Mouse (Mus musculus) limb, embryonic 15.5 days (tissue): ENCODE measurements around the gene Ntsr1. TPM values are rescaled to one million over a fixed set of nuclear protein-coding genes. Genes with fewer than 3 reads are reported as not detected.

Source experiments
- ATAC-seq: fragments of 200-750 bp; cut with Nextera tagmentation; 2 replicates; pipeline ENCODE4 v1.8.0; 2017; ENCODE audit warnings: low read depth, moderate TSS enrichment; ENCODE audit not compliant: insufficient number of reproducible peaks, low FRiP score, low TSS enrichment
- H3K27ac ChIP-seq: fragments of 300-500 bp; sonication (generic); 2 replicates; pipeline ENCODE4 v1.5.1; 2015; ENCODE audit warnings: moderate library complexity, mild to moderate bottlenecking, inconsistent platforms
- H3K27me3 ChIP-seq: fragments of 300-500 bp; sonication (generic); 2 replicates; pipeline ENCODE4 v1.6.1; 2015; ENCODE audit warnings: inconsistent platforms
- H3K36me3 ChIP-seq: fragments of 300-500 bp; sonication (generic); 2 replicates; pipeline ENCODE4 v1.6.1; 2015; ENCODE audit warnings: inconsistent platforms
- H3K4me1 ChIP-seq: fragments of 300-500 bp; sonication (generic); 2 replicates; pipeline ENCODE4 v1.6.1; 2015; ENCODE audit warnings: inconsistent platforms
- H3K4me2 ChIP-seq: fragments of 300-500 bp; sonication (generic); 2 replicates; pipeline ENCODE4 v1.6.1; 2015; ENCODE audit warnings: mild to moderate bottlenecking, inconsistent platforms
- H3K4me3 ChIP-seq: fragments of 300-500 bp; sonication (generic); 2 replicates; pipeline ENCODE4 v1.5.1; 2015; ENCODE audit warnings: mild to moderate bottlenecking, inconsistent platforms
- H3K9ac ChIP-seq: fragments of 300-500 bp; sonication (generic); 2 replicates; pipeline ENCODE4 v1.6.1; 2015; ENCODE audit warnings: inconsistent platforms
- H3K9me3 ChIP-seq: fragments of 300-500 bp; sonication (generic); 2 replicates; pipeline ENCODE4 v1.6.1; 2016; ENCODE audit warnings: inconsistent platforms
- WGBS: fragments of 180-500 bp; shearing (Covaris S2); methylation state at CpG from one replicate; pipeline ENCODE4 v1.1.7; 2015; 5-methylcytosine and 5-hydroxymethylcytosine counted together
- polyA plus RNA-seq: library from polyadenylated mRNA; unstranded; fragments of >200 nt; fragmentation: Nextera tagmentation; extraction: Ambion mirVana; gene quantifications from 2 replicates; pipeline ENCODE4 v1.2.1, GENCODE M21; 2015

Gene Ntsr1
- polyA plus RNA-seq, 1 experiment from 2014 or later, result 0.32 TPM

DNA sequence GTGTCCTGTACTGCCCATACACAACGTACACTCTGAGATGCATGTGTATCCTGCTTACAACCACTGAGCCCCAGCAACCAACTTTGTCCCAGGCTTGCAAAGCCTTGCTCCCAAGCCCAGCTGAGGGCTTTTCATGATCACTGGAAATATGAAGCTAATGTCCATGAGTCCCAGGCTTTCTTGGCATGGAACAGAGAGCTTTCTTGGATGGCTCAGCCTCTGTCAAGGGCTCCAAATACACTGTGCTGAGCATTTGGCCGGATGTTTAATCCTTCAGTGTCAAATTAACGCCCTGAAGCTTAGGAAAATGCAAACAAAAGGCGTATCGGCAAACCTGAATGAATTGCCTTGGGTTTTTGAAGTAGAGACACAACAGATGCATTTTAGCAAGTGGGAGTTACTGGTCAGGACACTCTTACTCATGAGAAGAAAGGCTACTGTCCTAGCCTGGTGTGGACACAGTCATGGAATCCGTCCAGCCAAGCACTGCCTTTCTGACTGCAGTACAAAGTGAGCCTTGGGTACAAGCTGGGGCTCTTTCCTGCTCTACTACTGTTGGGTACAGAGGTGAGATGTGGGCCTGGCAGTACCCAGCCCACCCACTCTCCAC is 32.7 kb downstream of the Ntsr1 start:
- Histone ChIP-seq H3K4me2 (no peak overlapping the region), H3K36me3 (no peaks in the 10 kb centered on the region), H3K4me3 (no peak overlapping the region), H3K27me3 (peaks cover 19% of the 10 kb centered on the region; the same call in 1 of the 2 replicates), H3K4me1 (peaks cover 17% of the 10 kb centered on the region; the same call in 1 of the 2 replicates), H3K9ac (no peak overlapping the region), H3K27ac (no peak overlapping the region), H3K9me3 (no peaks in the 10 kb centered on the region)
- ATAC-seq, result no peak
- WGBS, result 42% methylated on average over 6 of the region's 6 CpGs

DNA sequence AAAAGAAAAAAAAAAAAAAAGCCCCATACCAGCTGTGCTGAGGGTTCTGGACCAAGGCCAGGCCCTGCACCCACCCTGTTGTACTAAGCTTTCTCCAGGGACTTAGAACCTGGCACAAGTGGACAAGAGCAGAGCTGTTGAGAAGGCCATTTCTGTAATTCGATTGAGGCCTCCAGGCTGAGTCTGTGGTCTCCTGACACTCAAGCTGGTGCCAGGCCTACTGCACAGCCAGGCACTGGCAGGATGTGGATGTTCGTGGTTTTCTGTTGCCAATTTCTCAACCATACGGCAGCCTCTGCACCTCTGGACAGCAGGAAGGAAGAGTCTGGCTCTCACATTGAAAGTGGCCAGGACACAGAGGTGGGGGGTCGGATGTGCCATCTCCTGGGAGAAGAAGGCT is 33.5 kb downstream of the Ntsr1 start:
- H3K27ac ChIP-seq, result no peak overlapping the region
- H3K9ac ChIP-seq, result no peak overlapping the region
- no peaks in the 10 kb centered on the region for H3K9me3 ChIP-seq
- no peak for ATAC-seq
- no peak overlapping the region for H3K4me3 ChIP-seq
- H3K27me3 ChIP-seq, result peaks cover 11% of the 10 kb centered on the region; the same call in 1 of the 2 replicates
- H3K4me2 ChIP-seq, result no peak overlapping the region
- WGBS, result 47% methylated on average over 4 of the region's 4 CpGs
- H3K4me1 ChIP-seq, result peaks cover 17% of the 10 kb centered on the region; the same call in 1 of the 2 replicates
- H3K36me3 ChIP-seq, result no peaks in the 10 kb centered on the region

- H3K27ac ChIP-seq, result no peak overlapping the region
- no peak overlapping the region for H3K4me3 ChIP-seq
- no peak for ATAC-seq
- H3K36me3 ChIP-seq, result no peaks in the 10 kb centered on the region
- peaks cover 3% of the 10 kb centered on the region; the same call in 1 of the 2 replicates for H3K27me3 ChIP-seq
- no peaks in the 10 kb centered on the region for H3K4me1 ChIP-seq
- H3K9ac ChIP-seq, result no peak overlapping the region
- no peaks in the 10 kb centered on the region for H3K9me3 ChIP-seq
- WGBS, result 72% methylated on average over 2 of the region's 2 CpGs
- H3K4me2 ChIP-seq, result no peak overlapping the region
Measured at GRCm38 (mm10) chr2:180543675-180544074, 43.9 kb downstream of the Ntsr1 start.

- Histone ChIP-seq H3K4me3 (no peak overlapping the region), H3K9me3 (no peaks in the 10 kb centered on the region), H3K27me3 (peaks cover 2% of the 10 kb centered on the region; the same call in 1 of the 2 replicates), H3K36me3 (no peaks in the 10 kb centered on the region), H3K9ac (no peak overlapping the region), H3K4me2 (no peak overlapping the region), H3K4me1 (no peaks in the 10 kb centered on the region), H3K27ac (no peak overlapping the region)
- ATAC-seq, result no peak
- WGBS, result 81% methylated on average over 18 of the region's 18 CpGs
Measured at GRCm38 (mm10) chr2:180545046-180545445, 45.3 kb downstream of the Ntsr1 start.

- Histone ChIP-seq H3K4me1 (no peaks in the 10 kb centered on the region), H3K4me2 (no peak overlapping the region), H3K9ac (no peak overlapping the region), H3K27ac (no peak overlapping the region), H3K9me3 (no peaks in the 10 kb centered on the region), H3K27me3 (no peaks in the 10 kb centered on the region), H3K36me3 (no peaks in the 10 kb centered on the region), H3K4me3 (no peak overlapping the region)
- WGBS, result 39% methylated on average over 8 of the region's 8 CpGs
- ATAC-seq, result no peak
Measured at GRCm38 (mm10) chr2:180547384-180548106, 47.8 kb downstream of the Ntsr1 start.

DNA sequence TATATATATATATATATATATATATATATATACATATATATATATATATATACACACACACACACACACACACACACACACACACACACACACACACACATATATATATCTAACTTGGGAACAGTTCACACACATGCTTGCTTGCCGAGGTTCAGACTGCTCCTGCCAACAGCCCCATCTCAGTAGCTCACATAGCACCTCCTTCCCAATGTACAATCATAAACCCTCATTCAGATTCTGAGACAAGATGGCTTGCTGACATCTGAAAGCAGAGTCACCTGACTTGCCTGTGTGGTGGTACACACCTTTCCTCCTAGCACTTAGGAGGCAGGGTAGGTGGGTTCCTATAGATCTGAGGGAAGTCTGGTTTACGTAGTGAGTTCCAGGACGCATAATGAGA is 52.6 kb downstream of the Ntsr1 start:
- Histone ChIP-seq H3K27me3 (no peaks in the 10 kb centered on the region), H3K27ac (no peak overlapping the region), H3K9ac (no peak overlapping the region), H3K4me2 (no peak overlapping the region), H3K36me3 (no peaks in the 10 kb centered on the region), H3K4me1 (no peaks in the 10 kb centered on the region), H3K4me3 (no peak overlapping the region), H3K9me3 (no peaks in the 10 kb centered on the region)
- WGBS, result 66% methylated on average over 3 of the region's 3 CpGs
- ATAC-seq, result no peak

- no peaks in the 10 kb centered on the region for H3K27me3 ChIP-seq
- no peak overlapping the region for H3K4me3 ChIP-seq
- H3K9me3 ChIP-seq, result no peaks in the 10 kb centered on the region
- no peak overlapping the region for H3K27ac ChIP-seq
- 59% methylated on average over 3 of the region's 3 CpGs for WGBS
- H3K4me1 ChIP-seq, result no peaks in the 10 kb centered on the region
- ATAC-seq, result no peak
- no peak overlapping the region for H3K9ac ChIP-seq
- no peak overlapping the region for H3K4me2 ChIP-seq
- no peaks in the 10 kb centered on the region for H3K36me3 ChIP-seq
Measured at GRCm38 (mm10) chr2:180555219-180555618, 55.4 kb downstream of the Ntsr1 start.

- H3K27me3 ChIP-seq, result no peaks in the 10 kb centered on the region
- H3K27ac ChIP-seq, result no peak overlapping the region
- no peak overlapping the region for H3K4me2 ChIP-seq
- no peak for ATAC-seq
- H3K36me3 ChIP-seq, result no peaks in the 10 kb centered on the region
- 71% methylated on average over 3 of the region's 3 CpGs for WGBS
- no peak overlapping the region for H3K4me3 ChIP-seq
- no peaks in the 10 kb centered on the region for H3K4me1 ChIP-seq
- no peaks in the 10 kb centered on the region for H3K9me3 ChIP-seq
- no peak overlapping the region for H3K9ac ChIP-seq
Measured at GRCm38 (mm10) chr2:180556470-180556869, 56.7 kb downstream of the Ntsr1 start.

GRCm38 (mm10) chr2:180560245-180560644 is 60.5 kb downstream of the Ntsr1 start:
- no peaks in the 10 kb centered on the region for H3K9me3 ChIP-seq
- no peak overlapping the region for H3K9ac ChIP-seq
- no peak overlapping the region for H3K4me2 ChIP-seq
- 51% methylated on average over 5 of the region's 5 CpGs for WGBS
- no peaks in the 10 kb centered on the region for H3K27me3 ChIP-seq
- H3K27ac ChIP-seq, result no peak overlapping the region
- H3K4me1 ChIP-seq, result no peaks in the 10 kb centered on the region
- H3K36me3 ChIP-seq, result no peaks in the 10 kb centered on the region
- no peak overlapping the region for H3K4me3 ChIP-seq
- no peak for ATAC-seq

DNA sequence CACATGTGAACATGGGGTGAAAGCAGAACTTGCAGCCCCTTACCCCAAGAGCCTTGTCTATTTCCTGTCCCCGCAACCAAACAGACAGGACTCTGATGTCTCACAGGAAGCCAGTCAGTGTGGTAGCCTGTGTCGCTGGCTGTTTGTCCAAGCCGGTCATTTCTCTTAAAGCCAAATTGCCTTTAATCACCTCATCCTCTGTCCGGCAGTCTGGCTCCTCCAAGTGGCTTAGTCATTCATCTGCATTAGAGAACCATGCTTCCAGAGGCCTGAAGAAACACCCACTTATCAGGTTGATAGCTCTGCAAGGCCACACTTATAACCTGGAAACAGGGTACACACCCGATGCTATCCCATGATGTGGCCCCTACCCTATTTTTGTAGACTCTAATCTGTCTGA is 62.4 kb downstream of the Ntsr1 start:
- no peak overlapping the region for H3K4me2 ChIP-seq
- H3K9me3 ChIP-seq, result no peaks in the 10 kb centered on the region
- H3K36me3 ChIP-seq, result no peaks in the 10 kb centered on the region
- 44% methylated on average over 5 of the region's 5 CpGs for WGBS
- H3K4me1 ChIP-seq, result no peaks in the 10 kb centered on the region
- no peak overlapping the region for H3K9ac ChIP-seq
- no peaks in the 10 kb centered on the region for H3K27me3 ChIP-seq
- H3K27ac ChIP-seq, result no peak overlapping the region
- no peak overlapping the region for H3K4me3 ChIP-seq
- no peak for ATAC-seq

GRCm38 (mm10) chr2:180563296-180563695 is 63.5 kb downstream of the Ntsr1 start:
- Histone ChIP-seq H3K9me3 (no peaks in the 10 kb centered on the region), H3K27me3 (no peaks in the 10 kb centered on the region), H3K9ac (no peak overlapping the region), H3K4me1 (peaks cover under 1% of the 10 kb centered on the region; the same call in 1 of the 2 replicates), H3K4me2 (no peak overlapping the region), H3K27ac (no peak overlapping the region), H3K36me3 (no peaks in the 10 kb centered on the region), H3K4me3 (no peak overlapping the region)
- ATAC-seq, result no peak
- WGBS, result 52% methylated on average over 6 of the region's 6 CpGs

DNA sequence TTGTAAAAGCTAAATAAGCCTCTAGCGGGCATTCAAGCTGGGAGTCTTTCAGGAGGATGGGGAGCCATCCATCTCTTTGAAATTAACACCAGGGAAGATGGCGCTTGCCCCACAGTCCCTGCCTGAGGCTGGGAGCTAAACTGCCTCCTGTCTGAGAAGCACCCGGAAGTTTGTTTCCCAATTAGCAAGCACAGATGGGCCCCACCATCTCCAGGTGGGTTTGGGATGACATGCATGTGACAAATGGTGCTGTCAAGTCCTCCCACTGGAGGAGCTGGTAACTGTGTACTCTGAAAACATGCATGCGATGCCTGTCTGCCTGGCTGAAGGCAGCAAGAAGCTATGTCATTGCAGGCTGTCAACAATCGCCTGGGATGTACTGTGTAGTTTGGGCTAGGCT is 64.1 kb downstream of the Ntsr1 start:
- no peak for ATAC-seq
- WGBS, result 34% methylated on average over 5 of the region's 5 CpGs
- no peak overlapping the region for H3K4me2 ChIP-seq
- H3K4me3 ChIP-seq, result no peak overlapping the region
- no peaks in the 10 kb centered on the region for H3K36me3 ChIP-seq
- no peak overlapping the region for H3K9ac ChIP-seq
- H3K27me3 ChIP-seq, result no peaks in the 10 kb centered on the region
- no peaks in the 10 kb centered on the region for H3K9me3 ChIP-seq
- no peak overlapping the region for H3K27ac ChIP-seq
- peaks cover 6% of the 10 kb centered on the region for H3K4me1 ChIP-seq
